Mouse (Mus musculus): ENCODE results near the gene Amelx. TPM values are rescaled to one million over a fixed set of nuclear protein-coding genes. Genes with fewer than 3 reads are reported as not detected.

Amelx gene
- total RNA-seq (2023; ENCODE audit: inconsistent age) = not detected in 4 replicates

DNA sequence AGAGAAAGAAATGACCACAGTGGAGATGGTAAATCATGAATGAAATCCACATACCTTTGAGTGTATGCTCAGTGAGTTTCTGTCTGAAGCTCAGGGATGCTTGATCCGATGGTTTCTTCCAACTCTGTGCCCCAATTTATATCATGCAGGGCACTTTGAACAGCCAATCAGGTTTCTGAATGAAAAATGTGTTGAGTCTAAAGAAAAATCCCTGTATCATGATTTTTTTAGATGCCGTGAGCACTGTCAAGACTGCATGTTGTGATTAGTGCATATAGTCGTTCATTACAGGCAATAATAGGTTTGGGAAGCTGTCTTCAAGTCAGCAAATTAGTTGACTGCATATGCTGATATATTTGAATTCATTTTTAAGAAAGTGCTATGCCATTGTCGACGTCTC is at the start of gene Amelx:
Amelx (minus strand) TSS at position 101 of the 400 bp plus-strand sequence.

Other genes starting within 250 kb of the Amelx start
- gene Hccs, start 133.2 kb upstream of the Amelx start, total RNA-seq (2023; ENCODE audit: inconsistent age) = 23.0 to 27.1 TPM (median 24.3 TPM) in 4 replicates

Data from B cell, adult (primary cell).